Mouse (Mus musculus) limb, embryonic 13.5 days (tissue): ENCODE data around the gene Strip2. TPM values are rescaled to one million over a fixed set of nuclear protein-coding genes. Genes with fewer than 3 reads are reported as not detected.

Source experiments
- ATAC-seq: fragments of 200-750 bp; cut with Nextera tagmentation; 2 replicates; pipeline ENCODE4 v1.8.0; 2017; ENCODE audit warnings: low read depth, moderate number of reproducible peaks, moderate TSS enrichment; ENCODE audit not compliant: low FRiP score
- H3K27ac ChIP-seq: fragments of 300-500 bp; sonication (generic); 2 replicates; pipeline ENCODE4 v1.5.1; 2015; ENCODE audit warnings: inconsistent platforms, mild to moderate bottlenecking, moderate library complexity
- H3K27me3 ChIP-seq: fragments of 300-500 bp; sonication (generic); 2 replicates; pipeline ENCODE4 v1.6.1; 2015; ENCODE audit warnings: mild to moderate bottlenecking, inconsistent platforms
- H3K36me3 ChIP-seq: fragments of 300-500 bp; sonication (generic); 2 replicates; pipeline ENCODE4 v1.6.1; 2015; ENCODE audit warnings: inconsistent platforms, mild to moderate bottlenecking, moderate library complexity
- H3K4me1 ChIP-seq: fragments of 300-500 bp; sonication (generic); 2 replicates; pipeline ENCODE4 v1.6.1; 2015; ENCODE audit warnings: inconsistent platforms
- H3K4me2 ChIP-seq: fragments of 300-500 bp; sonication (generic); replicated peaks from 2 replicates; pipeline ENCODE4 v1.6.1; 2015; ENCODE audit warnings: inconsistent platforms, mild to moderate bottlenecking, moderate library complexity
- H3K4me3 ChIP-seq: fragments of 300-500 bp; sonication (generic); 2 replicates; pipeline ENCODE4 v1.5.1; 2015; ENCODE audit warnings: moderate library complexity, mild to moderate bottlenecking, inconsistent platforms
- H3K9ac ChIP-seq: fragments of 300-500 bp; sonication (generic); 2 replicates; pipeline ENCODE4 v1.6.1; 2015; ENCODE audit warnings: mild to moderate bottlenecking, inconsistent platforms
- H3K9me3 ChIP-seq: fragments of 300-500 bp; sonication (generic); 2 replicates; pipeline ENCODE4 v1.6.1; 2016; ENCODE audit warnings: inconsistent platforms
- WGBS: fragments of 180-500 bp; shearing (Covaris S2); methylation state at CpG from one replicate; pipeline ENCODE4 v1.1.7; 2015; 5-methylcytosine and 5-hydroxymethylcytosine counted together
- polyA plus RNA-seq: library from polyadenylated mRNA; unstranded; fragments of >200 nt; fragmentation: Nextera tagmentation; extraction: Ambion mirVana; gene quantifications from 2 replicates; pipeline ENCODE4 v1.2.1, GENCODE M21; 2015

Strip2 gene
- polyA plus RNA-seq, 1 experiment from 2014 or later: 3.7 TPM

DNA sequence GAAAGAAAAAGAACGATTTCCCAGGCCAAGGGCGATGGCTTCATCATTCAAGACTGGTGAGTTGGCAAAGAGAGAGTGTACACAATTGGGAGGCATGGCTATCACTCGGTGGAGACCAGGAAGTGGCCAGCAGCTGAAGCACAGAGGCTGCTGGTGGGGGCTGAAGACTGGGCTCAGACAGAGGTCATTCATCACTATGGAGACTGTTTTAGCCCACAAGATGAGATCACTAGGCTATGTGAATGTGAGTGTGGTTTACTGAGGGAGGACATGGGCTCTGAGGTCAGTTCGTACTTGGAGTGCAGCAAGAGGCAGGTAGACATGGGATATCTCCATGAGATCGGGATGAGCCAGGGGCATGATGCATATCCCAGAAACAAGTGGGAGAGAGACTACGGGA lies 63.6 kb downstream of the Strip2 start:
- H3K9me3 ChIP-seq: 0 out of 2 replicates have a peak, but pooled peaks cover 2% of the 10 kb centered on the region
- no peak overlapping the region for H3K4me3 ChIP-seq
- H3K27ac ChIP-seq: no peak overlapping the region
- no peak overlapping the region for H3K4me2 ChIP-seq
- 90% methylated on average over 6 of the region's 6 CpGs for WGBS
- no peak overlapping the region for H3K9ac ChIP-seq
- no peaks in the 10 kb centered on the region for H3K36me3 ChIP-seq
- H3K27me3 ChIP-seq: no peaks in the 10 kb centered on the region
- peaks cover under 1% of the 10 kb centered on the region; the same call in 1 of the 2 replicates for H3K4me1 ChIP-seq
- ATAC-seq: no peak

DNA sequence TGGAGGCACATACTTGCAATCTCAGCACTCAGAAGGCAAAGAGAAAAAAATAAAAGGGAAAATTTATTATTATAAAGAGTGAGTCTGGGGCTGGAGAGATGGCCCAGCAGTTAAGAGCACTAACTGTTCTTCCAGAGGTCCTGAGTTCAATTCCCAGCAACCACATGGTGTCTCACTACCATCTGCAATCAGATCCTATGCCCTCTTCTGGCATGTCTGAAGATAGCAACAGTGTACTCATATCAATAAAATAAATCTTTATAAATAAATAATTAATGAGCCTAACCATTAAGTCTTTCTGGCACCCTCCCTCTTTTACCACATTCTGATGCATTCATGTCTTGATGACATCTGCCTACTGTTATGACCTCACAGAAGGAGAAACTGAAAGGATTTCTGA lies 65.0 kb downstream of the Strip2 start:
- H3K4me2 ChIP-seq: no peak overlapping the region
- H3K4me1 ChIP-seq: peaks cover 9% of the 10 kb centered on the region
- peaks cover 11% of the 10 kb centered on the region for H3K27me3 ChIP-seq
- H3K9me3 ChIP-seq: 0 out of 2 replicates have a peak, but pooled peaks cover 2% of the 10 kb centered on the region
- no peak for ATAC-seq
- no peak overlapping the region for H3K27ac ChIP-seq
- H3K9ac ChIP-seq: no peak overlapping the region
- no peaks in the 10 kb centered on the region for H3K36me3 ChIP-seq
- no peak overlapping the region for H3K4me3 ChIP-seq

DNA sequence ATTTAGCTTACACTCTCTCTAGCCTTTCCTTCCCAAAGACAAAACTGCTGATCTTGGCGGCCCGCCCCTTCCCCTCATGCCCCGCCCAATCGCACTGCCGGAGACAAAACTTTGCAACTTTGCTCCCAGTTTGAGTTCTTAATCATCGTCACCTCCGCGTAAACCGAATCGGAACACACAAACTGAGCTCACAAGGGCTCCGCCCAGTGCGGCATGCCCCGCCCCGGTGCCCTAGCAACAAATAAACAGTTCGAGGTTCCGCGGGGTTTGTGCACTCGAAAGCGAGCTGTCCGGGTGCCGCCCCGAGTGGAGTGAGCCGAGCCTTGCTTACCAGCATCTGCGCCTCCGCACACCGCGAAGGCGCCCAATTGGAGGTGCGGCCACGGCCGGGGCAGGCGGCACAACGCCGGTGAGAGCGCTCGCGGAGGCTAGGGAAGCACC lies 68.3 kb downstream of the Strip2 start:
- H3K36me3 ChIP-seq: no peaks in the 10 kb centered on the region
- H3K27me3 ChIP-seq: peaks cover 15% of the 10 kb centered on the region
- under 1% methylated on average over 37 of the region's 37 CpGs for WGBS
- peak overlapping the region; percentile 81 for H3K4me2 ChIP-seq
- peak overlapping the region; percentile 23 for H3K27ac ChIP-seq
- peak overlapping the region; percentile 69 for H3K9ac ChIP-seq
- peaks cover 9% of the 10 kb centered on the region for H3K4me1 ChIP-seq
- ATAC-seq: peak; percentile 92
- 0 out of 2 replicates have a peak, but pooled peaks cover 2% of the 10 kb centered on the region for H3K9me3 ChIP-seq
- peak overlapping the region; percentile 57 for H3K4me3 ChIP-seq

DNA sequence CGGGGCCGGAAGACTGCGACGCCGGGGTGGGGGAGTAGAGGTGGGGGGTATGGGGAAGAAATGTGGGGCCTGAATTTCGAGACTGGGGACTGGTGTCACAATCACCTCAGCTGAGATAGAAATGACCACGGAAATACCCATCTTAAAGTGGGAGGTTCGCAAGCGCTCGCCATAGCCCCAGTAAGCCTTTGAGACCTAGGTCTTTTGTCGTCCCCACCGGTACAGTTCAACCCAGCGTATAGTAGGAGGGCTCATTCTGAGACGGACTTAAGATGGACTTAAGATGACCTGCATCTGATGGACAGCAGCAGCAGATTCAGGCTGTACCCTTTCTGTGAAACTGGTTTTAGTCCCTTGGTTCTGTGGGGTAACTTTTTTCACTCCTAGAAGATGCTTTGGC lies 68.7 kb downstream of the Strip2 start:
- 2% methylated on average over 14 of the region's 14 CpGs for WGBS

DNA sequence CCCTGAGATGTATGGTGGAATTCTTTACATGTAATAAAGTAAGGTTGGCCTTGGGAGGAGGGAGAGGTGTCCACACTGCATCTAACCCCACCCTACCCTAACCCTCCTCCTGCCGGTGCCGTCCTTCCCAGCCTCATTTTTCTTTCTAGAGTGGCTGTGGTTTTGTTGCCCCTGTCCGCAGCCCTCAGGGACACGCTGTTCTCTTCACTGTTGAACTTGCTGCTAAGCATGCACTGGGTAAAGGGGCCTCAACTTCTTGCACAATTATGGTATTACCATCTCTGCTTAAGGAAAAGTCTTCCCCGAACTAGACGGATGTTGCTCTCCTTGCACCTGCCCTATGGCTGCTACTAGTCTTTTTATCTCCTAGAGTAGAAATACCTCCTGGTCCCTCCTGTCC lies 69.2 kb downstream of the Strip2 start:
- ATAC-seq: no peak
- WGBS: 43% methylated on average over 6 of the region's 6 CpGs
- Histone ChIP-seq H3K4me1 (peaks cover 9% of the 10 kb centered on the region), H3K4me3 (peak overlapping the region; percentile 57), H3K27me3 (peaks cover 15% of the 10 kb centered on the region), H3K9ac (no peak overlapping the region), H3K36me3 (no peaks in the 10 kb centered on the region), H3K4me2 (peak overlapping the region; percentile 81), H3K27ac (no peak overlapping the region), H3K9me3 (0 out of 2 replicates have a peak, but pooled peaks cover 2% of the 10 kb centered on the region)

More for the DNA sequence above, 68.7 kb downstream of the Strip2 start:
- peaks cover 9% of the 10 kb centered on the region for H3K4me1 ChIP-seq
- H3K9ac ChIP-seq: peak overlapping the region; percentile 69
- 0 out of 2 replicates have a peak, but pooled peaks cover 2% of the 10 kb centered on the region for H3K9me3 ChIP-seq
- H3K36me3 ChIP-seq: no peaks in the 10 kb centered on the region
- peaks cover 15% of the 10 kb centered on the region for H3K27me3 ChIP-seq
- peak overlapping the region; percentile 81 for H3K4me2 ChIP-seq
- peak overlapping the region; percentile 23; the same call in 1 of the 2 replicates for H3K27ac ChIP-seq
- ATAC-seq: peak; percentile 29; the same call in 1 of the 2 replicates
- H3K4me3 ChIP-seq: peak overlapping the region; percentile 57

DNA sequence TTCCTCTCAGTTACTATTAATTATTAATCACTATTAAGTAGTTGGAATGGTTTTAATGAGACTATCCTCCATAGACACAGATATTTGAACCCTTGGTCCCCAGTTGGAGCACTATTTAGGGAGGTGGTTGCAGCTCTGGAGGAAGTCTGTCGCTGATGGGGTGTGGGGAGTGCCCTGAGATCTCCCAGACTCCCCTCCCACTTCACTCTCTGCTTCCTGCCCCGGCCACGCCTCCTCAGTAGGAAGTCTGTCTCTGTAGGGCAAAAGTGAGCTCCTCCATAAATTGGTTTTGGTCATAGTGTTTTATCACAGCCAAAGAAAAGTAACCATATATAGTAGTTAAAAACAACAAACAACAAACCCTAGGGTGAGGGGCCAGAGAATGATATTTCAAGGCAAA lies 70.4 kb downstream of the Strip2 start:
- no peak overlapping the region for H3K4me3 ChIP-seq
- WGBS: 52% methylated on average over 3 of the region's 3 CpGs
- no peak overlapping the region for H3K4me2 ChIP-seq
- peaks cover 15% of the 10 kb centered on the region for H3K27me3 ChIP-seq
- peaks cover 9% of the 10 kb centered on the region for H3K4me1 ChIP-seq
- H3K9ac ChIP-seq: no peak overlapping the region
- 0 out of 2 replicates have a peak, but pooled peaks cover 2% of the 10 kb centered on the region for H3K9me3 ChIP-seq
- no peak overlapping the region for H3K27ac ChIP-seq
- ATAC-seq: no peak
- H3K36me3 ChIP-seq: no peaks in the 10 kb centered on the region

DNA sequence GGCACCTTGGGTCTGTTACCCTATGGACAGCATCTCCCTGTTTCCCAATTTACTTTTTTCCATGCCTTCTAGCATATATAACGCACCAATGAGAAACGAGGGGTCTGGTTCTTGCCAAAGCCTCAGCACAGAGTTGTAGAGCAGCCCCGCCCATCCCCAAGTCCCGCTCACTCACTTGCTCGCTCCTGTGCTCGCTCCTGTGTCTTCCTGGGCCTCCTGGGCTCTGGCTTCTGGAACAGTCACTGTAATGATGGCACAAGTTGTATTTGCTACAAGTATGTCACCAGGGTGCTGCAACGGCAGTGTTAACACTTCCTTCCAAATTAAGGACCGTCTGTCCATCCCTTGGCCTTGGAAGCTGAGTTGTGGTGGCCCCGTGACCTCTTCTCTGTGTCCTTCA lies 81.3 kb downstream of the Strip2 start:
- Histone ChIP-seq H3K27ac (no peak overlapping the region), H3K27me3 (no peaks in the 10 kb centered on the region), H3K4me3 (no peak overlapping the region), H3K9me3 (no peaks in the 10 kb centered on the region), H3K9ac (no peak overlapping the region), H3K4me2 (no peak overlapping the region), H3K36me3 (no peaks in the 10 kb centered on the region), H3K4me1 (0 out of 2 replicates have a peak, but pooled peaks cover 2% of the 10 kb centered on the region)
- ATAC-seq: no peak
- WGBS: 67% methylated on average over 9 of the region's 9 CpGs

DNA sequence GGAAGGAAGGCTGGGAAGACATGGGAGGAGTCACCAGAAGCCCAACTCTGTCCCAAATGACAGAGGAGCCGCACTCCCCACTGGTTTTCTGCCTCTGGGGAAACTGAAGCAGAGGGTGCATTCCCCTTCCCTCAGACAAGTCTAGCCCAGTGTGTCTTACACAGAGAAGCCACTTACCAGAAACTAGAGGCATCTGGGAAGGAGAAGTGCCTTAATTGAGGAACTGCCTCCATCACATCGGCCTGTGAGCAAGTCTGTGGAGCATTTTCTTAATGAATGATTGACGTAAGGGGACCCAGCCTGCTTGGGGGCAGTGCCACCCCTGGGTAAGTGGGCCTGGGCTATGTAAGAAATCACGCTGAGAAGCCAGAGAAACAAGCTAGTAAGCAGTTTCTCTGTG lies 82.0 kb downstream of the Strip2 start:
- H3K9me3 ChIP-seq: no peaks in the 10 kb centered on the region
- H3K9ac ChIP-seq: no peak overlapping the region
- H3K4me2 ChIP-seq: no peak overlapping the region
- no peak overlapping the region for H3K4me3 ChIP-seq
- no peak overlapping the region for H3K27ac ChIP-seq
- 0 out of 2 replicates have a peak, but pooled peaks cover 2% of the 10 kb centered on the region for H3K4me1 ChIP-seq
- H3K27me3 ChIP-seq: no peaks in the 10 kb centered on the region
- 45% methylated on average over 4 of the region's 4 CpGs for WGBS
- no peak for ATAC-seq
- H3K36me3 ChIP-seq: no peaks in the 10 kb centered on the region

DNA sequence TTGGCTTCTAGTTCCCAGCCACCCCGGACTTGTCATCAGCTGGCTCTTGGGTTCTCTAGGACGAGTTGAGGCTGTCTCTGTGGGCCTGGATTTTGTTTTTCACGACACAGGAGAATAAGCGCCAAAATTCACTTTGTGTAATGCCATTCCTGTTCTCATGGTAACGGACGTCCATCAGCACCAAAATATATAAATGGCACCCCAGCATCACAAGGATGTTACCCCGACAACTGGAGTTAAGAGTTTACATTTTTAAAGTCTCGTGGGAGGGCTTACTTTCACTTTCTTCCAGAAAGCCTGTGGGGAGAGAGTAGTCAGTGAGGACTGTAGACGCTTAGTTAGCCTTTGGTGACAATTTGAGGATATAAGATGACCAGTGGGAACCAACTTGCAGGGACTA lies 85.8 kb downstream of the Strip2 start:
- Histone ChIP-seq H3K27me3 (no peaks in the 10 kb centered on the region), H3K27ac (no peak overlapping the region), H3K9ac (no peak overlapping the region), H3K9me3 (no peaks in the 10 kb centered on the region), H3K4me3 (no peak overlapping the region), H3K4me2 (no peak overlapping the region), H3K36me3 (no peaks in the 10 kb centered on the region), H3K4me1 (0 out of 2 replicates have a peak, but pooled peaks cover 3% of the 10 kb centered on the region)
- no peak for ATAC-seq
- 78% methylated on average over 9 of the region's 9 CpGs for WGBS

DNA sequence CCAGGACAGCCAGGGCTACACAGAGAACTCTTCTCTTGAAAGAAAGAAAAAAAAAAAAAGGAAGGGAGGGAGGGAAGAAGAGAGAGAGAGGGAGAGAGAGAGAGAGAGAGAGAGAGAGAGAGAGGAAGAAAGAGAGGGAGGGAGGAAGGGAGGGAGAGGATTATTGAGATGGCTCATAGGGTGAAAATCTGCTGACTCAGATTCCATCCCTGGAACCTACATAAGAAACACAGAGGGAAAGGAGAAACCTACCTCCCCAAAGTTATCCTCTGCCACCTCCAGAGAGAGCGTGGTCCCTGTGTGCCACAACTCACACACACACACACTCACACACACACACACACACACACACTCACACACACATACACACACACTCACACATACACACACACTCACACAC lies 89.0 kb downstream of the Strip2 start:
- WGBS: 100% methylated on average over 1 of the region's 1 CpGs

DNA sequence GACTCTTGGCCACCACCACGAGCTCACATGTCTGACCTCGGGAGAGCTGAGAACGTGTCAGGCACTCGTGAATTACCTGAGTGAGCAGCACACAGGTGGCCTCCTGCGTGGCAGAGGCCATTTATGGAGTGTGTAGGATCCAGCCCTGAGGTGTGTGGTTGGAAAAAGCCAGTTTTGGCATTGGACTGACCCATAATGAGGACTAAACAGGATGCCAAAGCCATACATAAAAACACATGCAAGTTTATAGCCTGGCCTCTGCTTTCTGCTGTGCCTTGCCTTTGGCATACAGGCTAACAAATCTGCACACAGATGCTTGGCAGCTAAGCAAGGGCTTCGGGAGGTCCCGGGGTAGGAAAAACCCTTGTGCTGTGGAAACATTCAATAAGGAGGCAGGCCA lies 92.4 kb downstream of the Strip2 start:
- ATAC-seq: peak; percentile 80
- WGBS: 36% methylated on average over 7 of the region's 7 CpGs

More for the DNA sequence above, 89.0 kb downstream of the Strip2 start:
- Histone ChIP-seq H3K4me1 (peaks cover 24% of the 10 kb centered on the region), H3K27ac (no peak overlapping the region), H3K9me3 (no peaks in the 10 kb centered on the region), H3K9ac (no peak overlapping the region), H3K4me2 (no peak overlapping the region), H3K4me3 (no peak overlapping the region), H3K27me3 (no peaks in the 10 kb centered on the region), H3K36me3 (no peaks in the 10 kb centered on the region)
- ATAC-seq: no peak

More for the DNA sequence above, 92.4 kb downstream of the Strip2 start:
- Histone ChIP-seq H3K27ac (peak overlapping the region; percentile 72), H3K27me3 (no peaks in the 10 kb centered on the region), H3K9ac (no peak overlapping the region), H3K4me3 (no peak overlapping the region), H3K9me3 (no peaks in the 10 kb centered on the region), H3K4me1 (peaks cover 22% of the 10 kb centered on the region), H3K36me3 (no peaks in the 10 kb centered on the region), H3K4me2 (no peak overlapping the region)
